Mouse (Mus musculus): Measurements from ENCODE around the gene Trpm2.
A peak's percentile ranks its signal among the peaks of the same experiment; 100 is the strongest.

Gene Trpm2

GRCm38 (mm10) chr10:77902894-77903715, 67.3 kb downstream of the Trpm2 start:
- DNase-seq (ENCODE audit: low spot score), result peak; percentile 15

GRCm38 (mm10) chr10:77902211-77902893, 68.0 kb downstream of the Trpm2 start, which contains the start of gene Lrrc3:
Gene Lrrc3, minus strand, starts transcription at chr10:77902536.
- DNase-seq (ENCODE audit: low spot score), result peak; percentile 44

GRCm38 (mm10) chr10:77901871-77902210, 68.5 kb downstream of the Trpm2 start:
- DNase-seq (ENCODE audit: low spot score), result no peak

- no peak for DNase-seq (ENCODE audit: low spot score)
These were observed 69.2 kb downstream of the Trpm2 start for GRCm38 (mm10) chr10:77900903-77901818.

- DNase-seq (ENCODE audit: low spot score), result no peak
These were observed 70.2 kb downstream of the Trpm2 start for GRCm38 (mm10) chr10:77900126-77900525.

GRCm38 (mm10) chr10:77895562-77895961, 74.8 kb downstream of the Trpm2 start:
- no peak for DNase-seq (ENCODE audit: low spot score)

- no peak for DNase-seq (ENCODE audit: low spot score)
These were observed 79.3 kb downstream of the Trpm2 start for GRCm38 (mm10) chr10:77890987-77891565.

GRCm38 (mm10) chr10:77886007-77886747, 84.2 kb downstream of the Trpm2 start:
- no peak for DNase-seq (ENCODE audit: low spot score)

- DNase-seq (ENCODE audit: low spot score), result no peak
These were observed 87.8 kb downstream of the Trpm2 start for GRCm38 (mm10) chr10:77882553-77882952.

GRCm38 (mm10) chr10:77880305-77880704, 90.1 kb downstream of the Trpm2 start:
- no peak for DNase-seq (ENCODE audit: low spot score)

GRCm38 (mm10) chr10:77878985-77879384, 91.4 kb downstream of the Trpm2 start:
- DNase-seq (ENCODE audit: low spot score), result peak; percentile 29

GRCm38 (mm10) chr10:77869651-77870050, 100.7 kb downstream of the Trpm2 start:
- DNase-seq (ENCODE audit: low spot score), result no peak

- DNase-seq (ENCODE audit: low spot score), result no peak
These were observed 102.8 kb downstream of the Trpm2 start for GRCm38 (mm10) chr10:77867546-77867945.

- no peak for DNase-seq (ENCODE audit: low spot score)
These were observed 105.6 kb downstream of the Trpm2 start for GRCm38 (mm10) chr10:77864762-77865143.

- peak; percentile 24 for DNase-seq (ENCODE audit: low spot score)
These were observed 106.1 kb downstream of the Trpm2 start for GRCm38 (mm10) chr10:77864067-77864761.

- no peak for DNase-seq (ENCODE audit: low spot score)
These were observed 108.7 kb downstream of the Trpm2 start, which contains the start of gene Gm3285 for GRCm38 (mm10) chr10:77861675-77862074. Gene Gm3285, plus strand, starts transcription at chr10:77861975.

Measured in ovary, postnatal 14 days (tissue).